Mouse (Mus musculus) midbrain, embryonic 12.5 days (tissue): ENCODE data around the gene Wdr91. TPM values are rescaled to one million over a fixed set of nuclear protein-coding genes. Genes with fewer than 3 reads are reported as not detected.
A peak's percentile ranks its signal among the peaks of the same experiment; 100 is the strongest.

Experiments used
- ATAC-seq: fragments of 200-750 bp; cut with Nextera tagmentation; 2 replicates; pipeline ENCODE4 v1.8.0; 2017; ENCODE audit warnings: low read depth, moderate TSS enrichment, moderate library complexity; ENCODE audit not compliant: low FRiP score
- H3K27ac ChIP-seq: fragments of 300-500 bp; sonication (generic); replicated peaks from 2 replicates; pipeline ENCODE4 v1.5.1; 2016; ENCODE audit warnings: mild to moderate bottlenecking
- H3K27me3 ChIP-seq: fragments of 300-500 bp; sonication (generic); 2 replicates; pipeline ENCODE4 v1.6.1; 2016; ENCODE audit warnings: mild to moderate bottlenecking
- H3K36me3 ChIP-seq: fragments of 300-500 bp; sonication (generic); 2 replicates; pipeline ENCODE4 v1.6.1; 2016
- H3K4me1 ChIP-seq: fragments of 300-500 bp; sonication (generic); 2 replicates; pipeline ENCODE4 v1.6.1; 2016
- H3K4me2 ChIP-seq: fragments of 300-500 bp; sonication (generic); replicated peaks from 2 replicates; pipeline ENCODE4 v1.6.1; 2016; ENCODE audit warnings: mild to moderate bottlenecking, moderate library complexity
- H3K4me3 ChIP-seq: fragments of 300-500 bp; sonication (generic); 2 replicates; pipeline ENCODE4 v1.5.1; 2016; ENCODE audit warnings: mild to moderate bottlenecking
- H3K9ac ChIP-seq: fragments of 300-500 bp; sonication (generic); replicated peaks from 2 replicates; pipeline ENCODE4 v1.6.1; 2016; ENCODE audit warnings: mild to moderate bottlenecking, moderate library complexity
- H3K9me3 ChIP-seq: fragments of 300-500 bp; sonication (generic); 2 replicates; pipeline ENCODE4 v1.6.1; 2016; ENCODE audit warnings: mild to moderate bottlenecking
- WGBS: fragments of 180-500 bp; shearing (Covaris S2); methylation state at CpG from one replicate; pipeline ENCODE4 v1.1.7; 2016; 5-methylcytosine and 5-hydroxymethylcytosine counted together
- polyA plus RNA-seq: library from polyadenylated mRNA; unstranded; fragments of >200 nt; fragmentation: Nextera tagmentation; extraction: Ambion mirVana; gene quantifications from 2 replicates; pipeline ENCODE4 v1.2.1, GENCODE M21; 2016

Wdr91 gene
- polyA plus RNA-seq, 1 experiment from 2014 or later: 12.7 TPM

GRCm38 (mm10) chr6:34913341-34914040 is 2.8 kb upstream of the Wdr91 start:
- Histone ChIP-seq H3K27me3 (no peaks in the 10 kb centered on the region), H3K4me3 (no peak overlapping the region), H3K27ac (no peak overlapping the region), H3K4me1 (peaks cover 11% of the 10 kb centered on the region), H3K4me2 (no peak overlapping the region), H3K9me3 (no peaks in the 10 kb centered on the region), H3K36me3 (no peaks in the 10 kb centered on the region), H3K9ac (no peak overlapping the region)
- no peak for ATAC-seq
- WGBS: 87% methylated on average over 13 of the region's 13 CpGs

DNA sequence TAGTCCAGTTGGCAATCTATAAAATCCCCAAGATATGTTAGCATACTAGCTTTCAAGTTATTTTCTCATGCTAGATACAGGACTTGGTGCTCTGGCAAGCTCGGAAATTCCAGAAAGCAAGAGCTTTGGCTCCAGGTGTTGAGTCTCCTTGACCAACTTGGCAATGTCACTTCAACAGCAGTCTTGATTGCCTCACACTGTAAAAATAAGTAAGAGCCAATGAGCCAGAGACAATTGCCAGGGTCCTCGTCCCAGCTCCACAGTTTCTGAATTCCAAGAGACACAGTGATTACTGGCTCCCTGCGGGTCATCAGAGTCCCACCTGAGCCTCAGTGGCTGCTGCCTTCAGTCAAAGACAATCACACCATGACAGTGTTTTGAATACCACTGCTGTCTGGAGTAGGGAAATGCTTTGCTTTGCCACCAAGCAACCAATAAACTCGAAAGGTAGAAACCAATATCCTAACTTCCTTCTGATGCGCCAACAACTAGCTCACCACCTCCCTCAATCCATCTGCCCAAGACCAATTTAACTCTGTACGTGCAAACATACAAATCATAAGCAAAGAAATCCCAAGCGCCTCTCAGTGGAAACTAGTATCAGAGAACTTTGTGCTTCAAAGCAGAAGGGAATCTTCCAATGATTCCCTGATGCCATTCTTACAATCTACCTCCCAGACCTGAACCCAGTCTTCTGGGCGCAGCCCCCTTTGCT is 888 bp downstream of the Wdr91 start:
- Histone ChIP-seq H3K9ac (peak overlapping the region; percentile 71), H3K4me1 (peaks cover 11% of the 10 kb centered on the region), H3K27ac (peak overlapping the region; percentile 80; the same call in 1 of the 2 replicates), H3K36me3 (peaks cover 22% of the 10 kb centered on the region), H3K4me3 (peak overlapping the region; percentile 75), H3K27me3 (no peaks in the 10 kb centered on the region), H3K4me2 (peak overlapping the region; percentile 69), H3K9me3 (no peaks in the 10 kb centered on the region)
- no peak for ATAC-seq
- 59% methylated on average over 8 of the region's 8 CpGs for WGBS

DNA sequence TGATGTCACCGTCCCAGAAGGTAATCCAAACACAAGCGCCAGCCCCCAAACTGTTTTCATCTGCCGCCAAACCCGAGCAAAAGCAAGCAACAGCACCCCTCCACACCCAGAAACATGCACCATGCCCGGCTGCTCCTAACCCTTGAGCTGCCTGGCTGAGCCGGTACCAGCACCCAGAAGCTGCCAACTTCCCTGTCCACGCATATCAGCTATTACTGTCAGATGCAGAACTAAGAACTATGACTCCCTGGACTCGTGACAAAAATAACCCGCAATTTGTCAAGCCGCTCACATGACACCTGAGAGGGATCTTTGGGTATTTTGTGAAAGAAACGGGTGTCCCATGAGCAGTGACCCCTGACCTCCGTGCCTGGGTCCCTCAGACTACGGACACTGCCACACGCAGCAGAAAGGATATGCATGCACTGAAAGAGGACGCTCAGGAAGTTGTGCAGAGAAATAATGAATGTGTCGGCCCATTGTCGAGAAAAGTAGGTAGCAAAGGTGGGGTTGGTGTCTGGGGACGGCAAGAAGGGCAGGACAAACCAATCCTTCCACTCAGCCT is 2.9 kb downstream of the Wdr91 start:
- Histone ChIP-seq H3K36me3 (peaks cover 32% of the 10 kb centered on the region), H3K4me1 (peaks cover 11% of the 10 kb centered on the region), H3K27ac (no peak overlapping the region), H3K4me2 (no peak overlapping the region), H3K27me3 (no peaks in the 10 kb centered on the region), H3K9ac (no peak overlapping the region), H3K4me3 (no peak overlapping the region), H3K9me3 (no peaks in the 10 kb centered on the region)
- no peak for ATAC-seq
- WGBS: 92% methylated on average over 18 of the region's 18 CpGs

DNA sequence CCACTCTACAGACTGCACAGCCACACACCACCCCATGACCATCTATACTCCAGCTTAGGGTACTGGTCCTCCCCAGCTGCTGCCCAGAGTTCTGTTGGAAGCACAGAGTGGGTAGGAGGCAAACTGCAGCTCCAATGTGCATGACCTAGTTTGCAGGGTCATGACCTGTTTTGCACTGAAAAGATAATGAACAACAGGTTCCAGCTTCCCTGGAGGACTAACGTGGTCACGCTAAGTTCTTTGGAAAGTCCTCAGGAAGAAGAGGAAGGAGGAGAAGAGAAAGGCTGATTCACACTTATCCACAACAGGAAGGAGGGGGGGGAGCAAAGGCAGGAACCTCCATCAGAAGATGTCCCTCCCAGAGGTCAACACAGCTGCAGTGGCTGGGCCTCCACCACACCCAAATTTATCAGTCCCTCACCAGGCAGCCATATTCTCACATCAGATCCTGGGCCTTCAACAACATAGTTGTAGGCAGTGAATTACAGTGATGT is 3.5 kb downstream of the Wdr91 start:
- Histone ChIP-seq H3K4me3 (no peak overlapping the region), H3K4me1 (peaks cover 11% of the 10 kb centered on the region), H3K4me2 (no peak overlapping the region), H3K27me3 (no peaks in the 10 kb centered on the region), H3K36me3 (peaks cover 34% of the 10 kb centered on the region), H3K27ac (no peak overlapping the region), H3K9me3 (no peaks in the 10 kb centered on the region), H3K9ac (no peak overlapping the region)
- ATAC-seq: no peak
- WGBS: 72% methylated on average over 2 of the region's 2 CpGs

GRCm38 (mm10) chr6:34906661-34907060 is 4.0 kb downstream of the Wdr91 start:
- no peak overlapping the region for H3K27ac ChIP-seq
- H3K36me3 ChIP-seq: peaks cover 39% of the 10 kb centered on the region
- H3K9me3 ChIP-seq: no peaks in the 10 kb centered on the region
- H3K4me3 ChIP-seq: no peak overlapping the region
- H3K9ac ChIP-seq: no peak overlapping the region
- H3K4me2 ChIP-seq: no peak overlapping the region
- no peaks in the 10 kb centered on the region for H3K27me3 ChIP-seq
- H3K4me1 ChIP-seq: peaks cover 16% of the 10 kb centered on the region
- 96% methylated on average over 4 of the region's 4 CpGs for WGBS
- ATAC-seq: no peak

GRCm38 (mm10) chr6:34906125-34906524 is 4.6 kb downstream of the Wdr91 start:
- Histone ChIP-seq H3K9me3 (no peaks in the 10 kb centered on the region), H3K9ac (no peak overlapping the region), H3K4me2 (no peak overlapping the region), H3K4me1 (peaks cover 16% of the 10 kb centered on the region), H3K4me3 (no peak overlapping the region), H3K36me3 (peaks cover 42% of the 10 kb centered on the region), H3K27ac (no peak overlapping the region), H3K27me3 (no peaks in the 10 kb centered on the region)
- ATAC-seq: no peak
- 88% methylated on average over 2 of the region's 2 CpGs for WGBS

GRCm38 (mm10) chr6:34904361-34904760 is 6.3 kb downstream of the Wdr91 start:
- H3K4me3 ChIP-seq: no peak overlapping the region
- ATAC-seq: no peak
- peaks cover 55% of the 10 kb centered on the region for H3K36me3 ChIP-seq
- no peak overlapping the region for H3K27ac ChIP-seq
- no peak overlapping the region for H3K9ac ChIP-seq
- WGBS: 87% methylated on average over 6 of the region's 6 CpGs
- no peaks in the 10 kb centered on the region for H3K9me3 ChIP-seq
- no peaks in the 10 kb centered on the region for H3K27me3 ChIP-seq
- peaks cover 8% of the 10 kb centered on the region; the same call in 1 of the 2 replicates for H3K4me1 ChIP-seq
- no peak overlapping the region for H3K4me2 ChIP-seq

DNA sequence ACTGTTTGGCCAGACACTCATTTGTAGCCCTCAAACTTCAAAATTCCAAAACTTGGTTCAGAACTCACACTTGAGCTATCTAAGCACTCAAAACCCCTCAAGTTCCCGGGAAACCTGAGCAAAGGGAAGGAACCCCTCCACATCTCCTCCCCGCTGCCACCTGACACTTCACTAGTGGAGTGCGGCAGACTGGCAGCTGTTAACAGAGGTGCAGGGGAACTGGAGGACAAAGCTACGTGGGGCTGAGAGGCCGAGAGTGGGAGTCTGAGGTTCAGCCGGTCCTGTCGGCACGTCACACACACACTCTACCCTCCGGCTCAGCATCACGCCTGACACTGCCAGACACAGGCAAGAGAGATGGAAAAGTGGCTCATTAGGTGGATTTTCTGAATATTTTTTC is 6.8 kb downstream of the Wdr91 start:
- H3K27ac ChIP-seq: no peak overlapping the region
- H3K9ac ChIP-seq: no peak overlapping the region
- 0 out of 2 replicates have a peak, but pooled peaks cover 5% of the 10 kb centered on the region for H3K4me1 ChIP-seq
- no peak overlapping the region for H3K4me2 ChIP-seq
- 92% methylated on average over 10 of the region's 10 CpGs for WGBS
- H3K36me3 ChIP-seq: peaks cover 60% of the 10 kb centered on the region
- no peaks in the 10 kb centered on the region for H3K27me3 ChIP-seq
- H3K4me3 ChIP-seq: no peak overlapping the region
- no peaks in the 10 kb centered on the region for H3K9me3 ChIP-seq
- ATAC-seq: no peak

- no peak for ATAC-seq
- Histone ChIP-seq H3K4me2 (no peak overlapping the region), H3K4me3 (no peak overlapping the region), H3K4me1 (0 out of 2 replicates have a peak, but pooled peaks cover 5% of the 10 kb centered on the region), H3K36me3 (peaks cover 61% of the 10 kb centered on the region), H3K9me3 (no peaks in the 10 kb centered on the region), H3K27ac (no peak overlapping the region), H3K27me3 (no peaks in the 10 kb centered on the region), H3K9ac (no peak overlapping the region)
- 83% methylated on average over 5 of the region's 5 CpGs for WGBS
These were observed 7.2 kb downstream of the Wdr91 start for GRCm38 (mm10) chr6:34903441-34903840.

DNA sequence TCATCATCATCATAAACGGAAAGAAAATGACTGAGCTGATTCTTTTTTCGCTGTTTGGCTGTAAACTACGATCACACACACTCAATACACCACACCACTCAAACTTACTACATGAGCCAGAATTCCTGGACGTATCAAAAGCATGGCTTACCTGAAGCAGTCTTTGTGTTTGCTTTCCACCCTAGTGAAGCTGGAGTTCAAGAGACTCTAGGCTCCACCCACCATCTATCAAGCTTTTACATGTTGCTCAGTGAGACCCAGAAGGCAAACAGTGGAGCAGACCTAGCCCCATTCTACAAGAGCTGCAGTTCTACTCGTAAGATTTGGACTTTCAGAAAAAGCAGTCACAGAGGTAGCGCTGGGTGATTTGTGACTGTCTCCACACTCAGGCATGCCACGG is 8.1 kb downstream of the Wdr91 start:
- no peak for ATAC-seq
- WGBS: 92% methylated on average over 7 of the region's 7 CpGs
- H3K4me1 ChIP-seq: 0 out of 2 replicates have a peak, but pooled peaks cover 5% of the 10 kb centered on the region
- no peaks in the 10 kb centered on the region for H3K27me3 ChIP-seq
- H3K27ac ChIP-seq: no peak overlapping the region
- no peak overlapping the region for H3K4me2 ChIP-seq
- H3K36me3 ChIP-seq: peaks cover 59% of the 10 kb centered on the region
- no peak overlapping the region for H3K4me3 ChIP-seq
- H3K9ac ChIP-seq: no peak overlapping the region
- no peaks in the 10 kb centered on the region for H3K9me3 ChIP-seq

GRCm38 (mm10) chr6:34901911-34902444 is 8.7 kb downstream of the Wdr91 start:
- H3K36me3 ChIP-seq: peaks cover 54% of the 10 kb centered on the region
- 67% methylated on average over 9 of the region's 9 CpGs for WGBS

DNA sequence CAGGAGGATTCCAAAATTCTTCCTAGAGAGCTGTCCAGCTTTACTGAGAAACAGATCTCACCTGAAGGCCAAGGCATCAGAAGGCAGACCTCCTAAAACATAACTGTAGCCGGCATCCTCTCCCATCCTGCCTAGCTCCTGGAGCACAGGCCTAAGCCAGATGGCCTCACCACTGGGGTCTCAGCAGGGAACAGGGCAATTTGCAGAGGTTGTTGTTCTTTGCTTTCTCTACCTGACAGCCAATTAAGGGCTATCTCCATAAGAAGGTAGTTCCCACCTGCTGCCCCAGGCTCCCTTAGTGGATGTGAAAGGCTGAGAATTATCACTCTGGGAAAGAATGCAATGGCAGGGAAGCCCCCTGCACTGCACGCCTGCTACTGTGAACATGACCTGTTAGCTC is 9.7 kb downstream of the Wdr91 start:
- Histone ChIP-seq H3K27ac (no peak overlapping the region), H3K9me3 (no peaks in the 10 kb centered on the region), H3K4me1 (0 out of 2 replicates have a peak, but pooled peaks cover 5% of the 10 kb centered on the region), H3K9ac (no peak overlapping the region), H3K4me2 (no peak overlapping the region), H3K36me3 (peaks cover 53% of the 10 kb centered on the region), H3K4me3 (no peak overlapping the region), H3K27me3 (no peaks in the 10 kb centered on the region)
- 77% methylated on average over 2 of the region's 2 CpGs for WGBS
- no peak for ATAC-seq

More at GRCm38 (mm10) chr6:34901911-34902444, 8.7 kb downstream of the Wdr91 start:
- no peaks in the 10 kb centered on the region for H3K27me3 ChIP-seq
- H3K9me3 ChIP-seq: no peaks in the 10 kb centered on the region
- H3K4me2 ChIP-seq: no peak overlapping the region
- 0 out of 2 replicates have a peak, but pooled peaks cover 5% of the 10 kb centered on the region for H3K4me1 ChIP-seq
- no peak overlapping the region for H3K27ac ChIP-seq
- ATAC-seq: no peak
- no peak overlapping the region for H3K9ac ChIP-seq
- H3K4me3 ChIP-seq: no peak overlapping the region
